Comparison of ENCODE assay signal across 8 mouse cellular contexts in the genomic region with DNA sequence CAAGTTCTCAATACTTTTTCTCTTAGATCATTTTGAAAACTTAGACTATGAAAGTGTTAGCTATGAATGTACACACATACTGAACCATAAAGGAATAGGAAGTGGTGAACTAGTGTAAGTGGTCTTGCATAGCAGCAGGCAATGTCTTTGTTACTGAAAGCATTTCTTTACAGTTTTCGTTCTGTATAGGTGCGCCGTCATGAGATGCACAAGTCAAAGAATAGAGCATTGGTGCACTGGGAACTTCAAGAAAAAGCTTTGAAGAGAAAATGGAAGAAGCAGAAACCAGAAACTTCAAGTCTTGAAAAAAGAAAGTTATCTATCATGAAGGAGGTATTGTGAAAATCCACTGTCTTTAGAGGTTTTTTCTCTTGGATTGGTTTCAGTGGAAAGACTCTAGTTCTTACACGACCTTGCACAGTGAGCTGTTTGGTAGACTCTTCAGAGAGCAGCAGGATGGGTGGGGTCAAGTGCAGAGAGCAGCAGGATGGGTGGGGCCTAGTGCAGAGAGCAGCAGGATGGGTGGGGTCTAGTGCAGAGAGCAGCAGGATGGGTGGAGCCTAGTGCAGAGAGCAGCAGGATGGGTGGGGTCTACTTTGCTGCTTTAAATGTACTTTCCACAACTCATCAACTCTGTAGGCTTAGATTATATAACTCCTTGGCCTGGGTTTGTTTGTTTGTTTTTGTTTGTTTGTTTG. TPM values are rescaled to one million over a fixed set of nuclear protein-coding genes. Genes with fewer than 3 reads are reported as not detected.
A peak's percentile ranks its signal among the peaks of the same experiment; 100 is the strongest.
DNase-seq lines count a peak whose midpoint lies in the region; ATAC-seq lines count a peak whose summit lies in the region.

No protein-coding gene starts in this region.

- intact Hi-C loops in heart, postnatal 14 days (cut with DNase I), result no loop called here

- WGBS in liver, embryonic 15.5 days (ENCODE audit: insufficient replicate concordance), result 42% methylated on average over 4 of the region's 4 CpGs
- WGBS in stomach, embryonic 15.5 days, result 69% methylated on average over 4 of the region's 4 CpGs
- WGBS in forebrain, embryonic 12.5 days, result 76% methylated on average over 4 of the region's 4 CpGs
- 75% methylated on average over 4 of the region's 4 CpGs for WGBS in hindbrain, embryonic 13.5 days

- ATAC-seq in liver, embryonic 15.5 days (ENCODE audit: insufficient read depth), result peak; percentile 97
- ATAC-seq in stomach, embryonic 15.5 days (ENCODE audit: insufficient read depth, low FRiP score, low read depth), result peak; percentile 89
- no peak for ATAC-seq in forebrain, embryonic 12.5 days (ENCODE audit: low FRiP score)
- ATAC-seq in hindbrain, embryonic 13.5 days (ENCODE audit: low FRiP score), result no peak

- H3K4me1 ChIP-seq in liver, embryonic 15.5 days (replicated peaks), result peaks cover 14% of the 10 kb centered on the region
- H3K4me1 ChIP-seq in stomach, embryonic 15.5 days, result no peaks in the 10 kb centered on the region
- no peaks in the 10 kb centered on the region for H3K4me1 ChIP-seq in forebrain, embryonic 12.5 days
- H3K4me1 ChIP-seq in hindbrain, embryonic 13.5 days (replicated peaks), result no peaks in the 10 kb centered on the region

- H3K27me3 ChIP-seq in liver, embryonic 15.5 days, result no peaks in the 10 kb centered on the region
- H3K27me3 ChIP-seq in stomach, embryonic 15.5 days (replicated peaks), result no peaks in the 10 kb centered on the region
- no peaks in the 10 kb centered on the region for H3K27me3 ChIP-seq in forebrain, embryonic 12.5 days
- H3K27me3 ChIP-seq in hindbrain, embryonic 13.5 days, result no peaks in the 10 kb centered on the region

- H3K27ac ChIP-seq in liver, embryonic 15.5 days (replicated peaks), result no peak overlapping the region
- H3K27ac ChIP-seq in stomach, embryonic 15.5 days, result no peak overlapping the region
- H3K27ac ChIP-seq in forebrain, embryonic 12.5 days, result no peak overlapping the region
- no peak overlapping the region for H3K27ac ChIP-seq in hindbrain, embryonic 13.5 days

- H3K4me3 ChIP-seq in liver, embryonic 15.5 days (replicated peaks), result no peak overlapping the region
- no peak overlapping the region for H3K4me3 ChIP-seq in stomach, embryonic 15.5 days (replicated peaks)
- no peak overlapping the region for H3K4me3 ChIP-seq in forebrain, embryonic 12.5 days (replicated peaks)
- H3K4me3 ChIP-seq in hindbrain, embryonic 13.5 days, result no peak overlapping the region

- H3K36me3 ChIP-seq in liver, embryonic 15.5 days (replicated peaks), result peaks cover 16% of the 10 kb centered on the region
- H3K36me3 ChIP-seq in stomach, embryonic 15.5 days, result peaks cover 7% of the 10 kb centered on the region; the same call in 1 of the 2 replicates
- H3K36me3 ChIP-seq in forebrain, embryonic 12.5 days (replicated peaks), result peaks cover 21% of the 10 kb centered on the region
- peaks cover 17% of the 10 kb centered on the region for H3K36me3 ChIP-seq in hindbrain, embryonic 13.5 days

- DNase-seq in ES-CJ7 (ENCODE audit: low read depth, low spot score), result peak; percentile 93
- peak; percentile 63 for DNase-seq in adrenal gland, postnatal 14 days
- peak; percentile 41 to 43 for DNase-seq in heart, postnatal 14 days
- no peak for DNase-seq in right cerebral cortex, postnatal 36 days (ENCODE audit: low spot score in 2 of 2)

- no peaks in the 10 kb centered on the region for H3K9me3 ChIP-seq in liver, embryonic 15.5 days (replicated peaks)
- H3K9me3 ChIP-seq in stomach, embryonic 15.5 days, result no peaks in the 10 kb centered on the region
- no peaks in the 10 kb centered on the region for H3K9me3 ChIP-seq in forebrain, embryonic 12.5 days
- no peaks in the 10 kb centered on the region for H3K9me3 ChIP-seq in hindbrain, embryonic 13.5 days

- peak overlapping the region; percentile 32 for H3K4me2 ChIP-seq in liver, embryonic 15.5 days
- H3K4me2 ChIP-seq in stomach, embryonic 15.5 days, result no peak overlapping the region
- H3K4me2 ChIP-seq in forebrain, embryonic 12.5 days, result no peak overlapping the region
- no peak overlapping the region for H3K4me2 ChIP-seq in hindbrain, embryonic 13.5 days

- H3K9ac ChIP-seq in liver, embryonic 15.5 days, result no peak overlapping the region
- no peak overlapping the region for H3K9ac ChIP-seq in stomach, embryonic 15.5 days
- H3K9ac ChIP-seq in forebrain, embryonic 12.5 days, result no peak overlapping the region
- no peak overlapping the region for H3K9ac ChIP-seq in hindbrain, embryonic 13.5 days

RNA-seq across cellular contexts. Expression of gene Spice1, which starts 10.8 kb away (rescaled TPM):
- 21.5 and 23.5 TPM in 2 replicates for total RNA-seq in adrenal gland, postnatal 14 days (2021)
- total RNA-seq in heart, postnatal 14 days (2021), result 10 to 100 TPM in 1 of 2 experiments, 1 to 10 TPM in 1; 8.8 to 10.0 TPM
- 6.1 and 7.8 TPM in 2 replicates for polyA plus RNA-seq in liver, embryonic 15.5 days (2015; fragmentation: Nextera tagmentation; extraction: Ambion mirVana)
- polyA plus RNA-seq in stomach, embryonic 15.5 days (2015; fragmentation: Nextera tagmentation; extraction: Ambion mirVana), result 28.3 and 28.7 TPM in 2 replicates
- polyA plus RNA-seq in forebrain, embryonic 12.5 days (2016; fragmentation: Nextera tagmentation; extraction: Ambion mirVana), result 36.6 and 37.8 TPM in 2 replicates
- 17.1 and 17.7 TPM in 2 replicates for polyA plus RNA-seq in hindbrain, embryonic 13.5 days (2015; fragmentation: Nextera tagmentation; extraction: Ambion mirVana)

RNA-seq across cellular contexts. Expression of gene Sidt1, which starts 24.7 kb away (rescaled TPM):
- total RNA-seq in adrenal gland, postnatal 14 days (2021), result 11.3 and 12.6 TPM in 2 replicates
- under 1 TPM; 0.49 to 0.74 TPM for total RNA-seq in heart, postnatal 14 days (2021)
- polyA plus RNA-seq in liver, embryonic 15.5 days (2015; fragmentation: Nextera tagmentation; extraction: Ambion mirVana), result 0.03 TPM in 1 of 2 replicates, not detected in the other
- 3.8 and 4.7 TPM in 2 replicates for polyA plus RNA-seq in stomach, embryonic 15.5 days (2015; fragmentation: Nextera tagmentation; extraction: Ambion mirVana)
- 0.14 and 0.23 TPM in 2 replicates for polyA plus RNA-seq in forebrain, embryonic 12.5 days (2016; fragmentation: Nextera tagmentation; extraction: Ambion mirVana)
- 3.4 and 3.6 TPM in 2 replicates for polyA plus RNA-seq in hindbrain, embryonic 13.5 days (2015; fragmentation: Nextera tagmentation; extraction: Ambion mirVana)

RNA-seq across cellular contexts. Expression of gene Cfap44, which starts 36.9 kb away (rescaled TPM):
- total RNA-seq in adrenal gland, postnatal 14 days (2021), result 0.71 and 1.4 TPM in 2 replicates
- under 1 TPM in 1 of 2 experiments, not detected in 1; 0.31 TPM for total RNA-seq in heart, postnatal 14 days (2021)
- 0.40 and 0.51 TPM in 2 replicates for polyA plus RNA-seq in liver, embryonic 15.5 days (2015; fragmentation: Nextera tagmentation; extraction: Ambion mirVana)
- 0.17 TPM in 2 replicates for polyA plus RNA-seq in stomach, embryonic 15.5 days (2015; fragmentation: Nextera tagmentation; extraction: Ambion mirVana)
- polyA plus RNA-seq in forebrain, embryonic 12.5 days (2016; fragmentation: Nextera tagmentation; extraction: Ambion mirVana), result 2.4 and 3.1 TPM in 2 replicates
- 6.1 and 8.5 TPM in 2 replicates for polyA plus RNA-seq in hindbrain, embryonic 13.5 days (2015; fragmentation: Nextera tagmentation; extraction: Ambion mirVana)

Comparison
In these comparisons a context has a peak if more than half of its experiments do, and no peak if none do; other contexts are left out.
1. DNase-seq: peak in ES-CJ7 (single experiment), adrenal gland, postnatal 14 days (single experiment) and heart, postnatal 14 days (2 of 2); none in right cerebral cortex, postnatal 36 days (0 of 2).
2. ATAC-seq: peak in liver, embryonic 15.5 days (single experiment) and stomach, embryonic 15.5 days (single experiment); none in forebrain, embryonic 12.5 days (single experiment) and hindbrain, embryonic 13.5 days (single experiment).